Mouse (Mus musculus) heart, postnatal 10 days (tissue): ENCODE results near the gene Rxylt1. TPM values are rescaled to one million over a fixed set of nuclear protein-coding genes. Genes with fewer than 3 reads are reported as not detected.
A peak's percentile ranks its signal among the peaks of the same experiment; 100 is the strongest.

Experiments
- DNase-seq, 2 experiments: peaks; one replicate each; pipeline ENCODE4 v3.0.0; 2021
- intact Hi-C: fragments of 180-260 bp; cut with DNase I; formaldehyde crosslinking; loops from one replicate; pipeline ENCODE4 v1.15.1; 2025
- total RNA-seq, 2 experiments: library from RNA; stranded (reverse); gene quantifications; 2 replicates each; pipeline ENCODE4 v1.2.3; 2021

The Rxylt1 gene
- total RNA-seq, 2 experiments from 2014 or later: 37.7 to 43.5 TPM

DNA sequence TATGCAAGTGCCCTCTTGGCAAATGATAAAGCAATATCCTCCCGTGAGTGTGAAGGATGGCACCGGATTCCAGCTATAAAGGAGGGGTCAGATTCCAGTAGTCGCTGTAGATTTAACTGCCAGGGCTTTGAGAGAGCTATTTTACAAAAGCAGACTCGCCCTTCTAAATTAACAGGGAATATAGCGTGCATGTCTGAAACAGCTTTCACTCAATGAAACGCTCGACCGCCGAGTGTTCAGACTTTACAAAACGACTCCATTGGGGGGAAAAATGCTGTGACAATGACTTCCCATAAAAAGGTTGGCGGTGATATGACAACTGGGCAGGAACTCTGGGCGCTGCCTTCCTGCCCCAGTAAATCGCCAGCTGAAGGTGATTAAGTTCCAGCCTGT, 50.7 kb downstream of the Rxylt1 start:
- no peak for DNase-seq
- intact Hi-C loops: loop anchor here (2.0 to 10.0 kb wide), 4 partner anchors 39 to 214 kb away; no protein-coding TSS in a partner anchor

DNA sequence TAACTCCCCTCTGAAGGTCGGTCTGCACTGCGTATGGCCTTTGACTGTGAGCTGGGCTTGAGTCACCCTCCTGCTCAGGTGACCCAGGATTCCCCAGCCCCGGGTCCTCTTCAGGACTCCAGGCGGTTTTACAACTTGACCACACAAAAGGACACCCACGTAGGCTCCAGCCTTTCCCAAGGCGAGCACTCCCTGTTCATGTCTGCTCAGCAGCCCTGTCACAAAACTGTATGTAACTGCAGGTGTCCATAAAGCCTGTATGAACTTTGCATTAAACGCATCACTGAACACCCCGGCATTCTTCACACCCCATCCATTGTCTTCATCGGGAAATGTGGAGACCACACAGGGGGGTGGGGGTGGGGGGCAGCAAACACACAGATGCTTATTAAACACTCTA, 51.2 kb downstream of the Rxylt1 start:
- intact Hi-C loops: loop anchor here (2.0 to 10.0 kb wide), 4 partner anchors 39 to 213 kb away; no protein-coding TSS in a partner anchor

DNA sequence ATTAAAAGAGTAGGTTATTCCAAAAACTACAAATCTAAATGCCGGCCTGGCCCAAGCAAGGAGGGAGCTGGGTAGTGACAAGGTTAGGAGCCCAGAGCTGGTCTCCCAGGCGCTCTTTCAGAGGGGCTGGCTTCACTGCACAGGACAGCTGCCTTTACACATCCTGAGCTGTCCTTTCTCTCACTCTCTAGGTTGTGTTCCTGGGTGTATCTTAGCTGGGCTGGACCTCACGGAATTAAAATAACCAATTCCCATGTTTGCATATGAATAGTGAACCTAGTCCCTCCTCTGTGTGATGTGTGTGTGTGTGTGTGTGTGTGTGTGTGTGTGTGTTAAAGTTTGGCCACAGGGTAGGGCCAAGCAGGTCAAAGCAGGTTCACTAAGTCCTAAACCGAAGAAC, 52.2 kb downstream of the Rxylt1 start:
- intact Hi-C loops: loop anchor here (5.0 to 10.0 kb wide), 2 partner anchors 38 to 70 kb away; no protein-coding TSS in a partner anchor
- no peak for DNase-seq

More for the DNA sequence above, 51.2 kb downstream of the Rxylt1 start:
- no peak for DNase-seq

DNA sequence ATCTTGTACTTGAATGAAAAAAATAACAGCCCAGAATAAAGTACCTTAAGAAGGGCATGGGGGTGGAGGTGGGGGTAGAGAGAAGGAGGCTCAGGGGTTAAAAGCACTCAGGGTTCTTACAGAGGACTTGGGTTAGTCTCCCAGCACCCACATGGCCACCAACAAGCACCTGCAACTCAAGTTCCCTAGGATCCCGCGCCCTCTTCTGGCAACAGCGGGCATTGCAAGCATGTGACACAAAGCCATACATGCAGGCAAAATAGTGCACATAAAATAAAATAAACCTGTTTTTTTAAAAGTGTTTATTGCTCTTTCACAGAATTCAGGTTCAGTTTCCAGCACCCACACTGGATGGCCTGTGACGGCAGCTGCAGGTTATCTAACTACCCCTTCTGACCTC, 56.8 kb downstream of the Rxylt1 start:
- intact Hi-C loops: loop anchor here (10.0 kb wide), 1 partner anchor 66 kb away; no protein-coding TSS in a partner anchor
- DNase-seq: no peak

DNA sequence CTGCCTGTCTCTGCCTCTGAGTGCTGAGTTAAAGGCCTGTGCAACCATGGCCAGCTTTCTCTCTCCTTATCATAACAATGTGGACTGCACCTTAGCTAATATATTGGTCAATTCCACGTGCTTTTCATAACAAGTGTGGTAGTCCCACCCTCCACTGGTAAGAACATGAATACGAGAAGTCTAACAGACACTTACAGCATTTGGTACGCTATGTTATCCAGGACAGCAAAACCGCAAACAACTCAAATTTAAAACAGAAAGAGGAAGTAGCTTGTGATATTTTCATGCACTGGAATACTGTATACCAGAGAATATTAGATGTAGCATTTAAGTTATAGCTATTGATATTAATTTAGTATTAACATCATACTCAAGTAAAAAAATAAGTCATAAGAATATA, 57.6 kb downstream of the Rxylt1 start:
- no peak for DNase-seq
- intact Hi-C loops: no loop called here

DNA sequence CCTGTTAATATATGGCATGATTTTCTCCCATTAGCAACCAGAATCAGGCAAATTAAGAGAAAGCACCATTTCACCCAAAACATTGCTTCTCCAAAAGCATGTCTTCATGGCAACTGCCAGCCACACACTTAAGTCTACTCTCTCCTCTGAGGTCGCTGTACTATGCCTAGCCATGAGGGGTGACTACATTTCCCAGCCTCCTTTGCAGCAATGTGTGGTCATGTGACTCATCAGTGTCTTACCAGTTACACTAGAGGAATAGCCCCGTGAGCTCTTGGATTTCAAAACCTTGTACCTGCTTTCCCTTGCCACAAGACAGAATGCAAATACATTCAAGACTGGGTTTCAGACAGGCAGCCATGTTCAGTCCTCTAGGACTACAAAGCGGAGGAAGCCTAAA, 58.6 kb downstream of the Rxylt1 start:
- no peak for DNase-seq
- intact Hi-C loops: no loop called here

DNA sequence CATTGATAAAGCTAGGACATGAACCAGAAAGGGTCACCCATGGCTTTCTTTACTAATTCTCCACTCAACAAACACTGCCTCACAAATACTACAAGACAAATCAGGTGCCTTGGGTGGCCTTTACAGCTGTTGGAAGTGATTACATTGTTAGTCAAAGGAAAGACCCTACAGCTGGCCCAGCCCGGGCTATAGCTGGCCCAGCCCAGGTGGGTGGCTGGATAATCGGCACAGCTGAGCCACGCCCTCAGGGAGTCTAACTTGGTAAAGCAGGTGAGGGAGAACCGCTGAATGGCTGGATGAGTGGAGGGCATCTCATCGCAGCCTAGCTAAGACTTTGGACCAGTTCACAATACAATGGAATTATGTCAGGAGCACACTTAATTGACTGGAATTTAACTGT, 63.9 kb downstream of the Rxylt1 start:
- intact Hi-C loops: no loop called here
- no peak for DNase-seq

DNA sequence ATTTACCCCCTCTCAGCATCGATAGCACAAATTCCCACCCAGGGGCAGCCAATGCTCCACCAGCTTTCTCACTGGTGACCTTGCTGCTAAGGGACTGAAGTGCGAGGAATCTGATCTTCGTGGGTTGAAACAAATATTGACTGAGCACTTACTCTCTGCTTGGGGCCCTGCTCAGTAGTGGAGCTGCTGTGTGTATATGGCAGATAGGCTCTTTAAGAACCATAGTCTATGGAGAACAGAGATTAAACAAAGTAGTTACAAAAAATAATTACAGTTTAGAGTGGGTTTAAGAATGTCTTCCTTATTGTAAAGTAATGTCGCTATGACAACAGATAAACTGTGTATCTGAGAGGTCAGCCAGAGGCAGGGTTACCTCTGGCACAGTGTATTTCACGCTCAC, 66.8 kb downstream of the Rxylt1 start:
- intact Hi-C loops: no loop called here
- no peak for DNase-seq

DNA sequence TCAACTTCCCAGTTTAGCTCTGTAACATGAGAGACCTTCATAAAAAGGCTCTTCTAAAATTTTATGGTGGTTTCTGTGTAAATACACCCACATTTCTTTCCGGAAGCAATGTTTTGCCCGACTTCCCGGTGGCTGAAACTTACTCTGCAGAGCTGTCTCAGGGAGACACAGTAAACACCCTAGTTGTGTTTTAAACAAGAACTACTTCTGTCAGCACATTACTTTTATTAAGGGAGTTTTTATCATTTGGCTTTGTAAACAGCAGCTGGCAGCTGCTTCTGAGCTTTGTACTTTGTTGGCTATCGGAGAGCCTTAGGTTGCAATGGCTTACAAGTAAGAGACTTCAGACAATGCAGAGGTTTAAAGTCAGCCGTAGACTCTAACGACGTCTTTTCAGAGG, 67.4 kb downstream of the Rxylt1 start:
- intact Hi-C loops: no loop called here
- DNase-seq: peak; percentile 23 to 31

Other genes with a start within 250 kb of the Rxylt1 start
- 1 to 10 TPM; 8.2 to 8.4 TPM for gene Srgap1, start 50.1 kb downstream of the Rxylt1 start, total RNA-seq